Mouse (Mus musculus) embryo, embryonic 9.5 days (tissue): ENCODE data around the gene Fbxo10.
"Not testable (repeated sequence)": the region's sequence is repeated elsewhere in the genome, so short reads cannot be mapped to it uniquely, and the experiment has no call there.

Experiments used
- DNase-seq: peaks from one replicate; pipeline ENCODE4 v3.0.0-alpha.2; 2017; ENCODE audit errors: extremely low spot score

Fbxo10 gene

DNA sequence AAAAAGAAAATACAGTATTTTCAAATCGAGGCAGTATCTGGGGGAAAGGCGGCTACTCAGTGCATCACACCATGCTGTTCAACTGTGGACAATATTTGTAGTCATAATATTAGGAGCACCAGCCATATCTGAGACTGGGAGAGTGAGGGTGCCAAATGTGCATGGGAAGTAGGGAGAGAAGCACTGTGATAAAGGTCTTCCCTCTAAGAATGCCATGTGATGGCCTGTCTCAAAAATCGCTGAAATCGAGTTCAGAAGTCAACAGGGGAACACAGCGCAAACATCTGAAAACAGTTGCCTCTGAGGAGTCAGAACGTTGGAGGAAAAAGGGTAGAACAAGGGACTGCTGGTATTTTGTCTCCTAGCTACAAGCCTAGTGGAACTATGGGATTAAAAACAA lies 84.4 kb downstream of the Fbxo10 start:
- no peak for DNase-seq

GRCm38 (mm10) chr4:44998071-44998470 lies 86.3 kb downstream of the Fbxo10 start:
- DNase-seq, result no peak

DNA sequence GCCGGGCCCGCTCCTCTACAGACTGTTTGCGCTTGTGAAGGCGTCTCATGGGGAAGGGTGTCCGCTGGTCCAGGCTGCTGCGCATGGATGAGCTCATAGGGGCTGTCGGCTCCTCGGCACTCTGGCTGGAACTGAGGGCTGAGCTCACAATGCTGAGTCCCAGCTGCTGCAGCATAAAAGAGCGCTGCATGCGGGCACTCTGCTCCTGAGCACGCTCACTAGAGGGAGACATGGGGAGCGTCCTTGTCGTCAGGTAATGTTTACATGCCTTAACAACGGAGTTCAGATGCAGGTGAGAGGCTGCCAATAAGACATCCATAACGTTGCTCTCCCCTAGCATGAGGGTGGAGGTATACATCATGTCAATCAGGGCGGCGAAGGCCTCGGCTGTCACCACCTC lies 89.6 kb downstream of the Fbxo10 start:
- no peak for DNase-seq

DNA sequence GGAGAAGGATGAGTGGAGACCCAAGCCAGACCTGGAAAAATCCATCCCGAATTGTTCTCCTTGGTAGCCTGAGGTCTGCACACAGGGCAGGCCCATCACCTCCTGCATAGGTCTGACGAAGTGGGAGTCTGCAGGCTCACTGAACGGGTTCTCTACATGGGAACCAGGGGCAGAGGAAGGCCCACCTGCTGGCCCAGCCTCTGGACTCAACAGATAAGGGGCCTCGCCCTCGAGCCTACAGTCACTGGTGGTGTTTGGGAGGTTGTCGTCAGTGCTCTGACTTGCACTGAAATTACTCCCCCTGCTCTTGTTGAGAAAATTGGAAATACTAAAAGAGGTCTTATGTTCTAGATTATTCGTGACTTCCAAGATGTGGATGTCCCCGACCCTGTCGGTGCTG lies 90.6 kb downstream of the Fbxo10 start:
- no peak for DNase-seq

DNA sequence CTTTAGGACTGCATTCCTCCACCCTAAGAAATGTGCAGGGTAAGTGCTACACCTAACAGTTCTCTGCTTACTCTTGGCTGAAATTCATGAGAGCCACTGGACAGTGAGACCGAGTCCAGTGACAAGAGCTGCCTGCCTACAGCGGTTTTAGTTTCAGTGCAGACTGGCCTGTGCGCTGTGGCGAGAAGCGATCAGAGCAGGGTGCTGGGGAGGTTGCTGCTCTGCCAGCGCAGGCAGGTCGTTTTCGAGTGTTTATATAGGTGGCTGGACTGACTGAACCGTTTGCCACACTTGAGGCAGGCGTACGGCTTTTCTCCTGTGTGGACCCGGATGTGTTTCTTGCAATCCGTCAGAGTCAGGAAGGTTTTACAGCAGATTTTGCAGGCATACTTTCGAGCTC lies 91.2 kb downstream of the Fbxo10 start:
- not testable (repeated sequence) for DNase-seq

DNA sequence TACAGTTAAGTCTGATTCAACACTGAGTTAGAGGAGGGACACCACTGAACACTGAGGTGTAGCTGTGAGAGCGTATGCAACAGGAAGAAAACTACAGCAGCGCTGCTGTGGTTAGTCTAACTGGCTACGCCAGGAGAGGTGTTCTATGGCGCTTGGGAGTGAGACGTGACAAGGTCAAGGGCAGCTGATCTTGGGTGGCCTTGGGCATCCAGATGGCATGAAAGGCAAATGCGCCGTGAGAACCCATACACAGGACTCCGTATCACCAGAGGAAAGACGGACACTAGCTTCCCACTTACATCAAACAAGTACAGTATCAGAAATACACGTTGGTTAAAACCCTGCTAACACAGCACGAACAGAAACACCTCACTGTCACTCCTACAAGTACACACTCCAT lies 92.1 kb downstream of the Fbxo10 start:
- DNase-seq, result not testable (repeated sequence)

DNA sequence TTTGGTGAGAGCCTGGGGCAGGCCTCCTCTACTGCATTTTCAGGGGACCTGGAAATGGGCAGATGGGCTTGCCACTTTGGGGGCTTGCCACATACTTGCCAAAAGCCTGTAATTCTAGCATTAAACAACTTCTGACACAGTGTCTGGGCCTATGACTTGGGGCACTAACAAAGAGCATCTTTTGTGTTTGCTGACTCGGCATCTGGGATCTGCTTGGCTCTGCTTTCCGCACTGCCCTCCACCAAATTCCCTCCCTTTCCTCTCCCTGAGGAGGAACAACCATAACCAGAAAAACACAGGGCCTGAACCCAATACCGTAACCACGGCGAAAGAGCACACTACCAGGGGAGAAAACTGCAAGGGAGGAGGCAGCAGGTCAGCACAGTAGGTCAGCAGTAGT lies 93.8 kb downstream of the Fbxo10 start:
- DNase-seq, result no peak
